Mouse (Mus musculus): ENCODE results near the gene Usp18.

Usp18 gene

GRCm38 (mm10) chr6:121245127-121246036, at the start of gene Usp18:
TSS of gene Usp18 (plus strand) at chr6:121245906.
- in situ Hi-C loops (cut with MboI, MseI): no loop called here

DNA sequence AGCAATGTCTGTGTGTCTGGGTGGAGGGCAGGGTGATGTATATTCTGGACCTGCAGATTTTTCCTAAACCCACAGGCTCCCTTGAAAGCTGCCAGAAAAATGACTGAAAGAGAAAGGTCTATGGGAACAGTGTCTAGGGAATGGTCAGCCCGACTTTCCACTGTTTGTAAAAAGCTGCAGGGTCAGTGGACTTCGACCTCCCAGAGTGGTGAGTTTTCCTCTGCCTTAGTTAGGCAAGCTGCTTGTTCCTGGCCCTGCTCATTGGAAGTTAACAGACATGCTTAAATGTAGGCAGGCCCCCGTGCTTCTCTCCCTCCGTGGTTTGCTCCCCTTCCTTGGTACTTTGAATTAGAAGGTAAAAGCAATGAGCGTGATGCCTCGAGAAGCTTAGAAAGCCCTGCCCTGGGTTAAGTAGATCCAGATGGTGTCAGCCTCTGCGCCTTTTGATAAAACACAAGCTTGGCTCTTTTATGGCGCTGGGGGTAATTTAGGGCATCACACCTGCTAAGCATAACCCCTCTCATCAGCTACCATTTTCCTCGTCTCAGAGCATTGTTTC, 47.8 kb upstream of the Usp18 start:
- in situ Hi-C loops (cut with MboI, MseI): no loop called here

- in situ Hi-C loops (cut with MboI, MseI): no loop called here
These were observed 45.2 kb upstream of the Usp18 start for GRCm38 (mm10) chr6:121200458-121200857.

- in situ Hi-C loops (cut with MboI, MseI): no loop called here
These were observed 43.7 kb upstream of the Usp18 start for GRCm38 (mm10) chr6:121202026-121202425.

GRCm38 (mm10) chr6:121206481-121206880, 39.2 kb upstream of the Usp18 start:
- in situ Hi-C loops (cut with MboI, MseI): no loop called here

DNA sequence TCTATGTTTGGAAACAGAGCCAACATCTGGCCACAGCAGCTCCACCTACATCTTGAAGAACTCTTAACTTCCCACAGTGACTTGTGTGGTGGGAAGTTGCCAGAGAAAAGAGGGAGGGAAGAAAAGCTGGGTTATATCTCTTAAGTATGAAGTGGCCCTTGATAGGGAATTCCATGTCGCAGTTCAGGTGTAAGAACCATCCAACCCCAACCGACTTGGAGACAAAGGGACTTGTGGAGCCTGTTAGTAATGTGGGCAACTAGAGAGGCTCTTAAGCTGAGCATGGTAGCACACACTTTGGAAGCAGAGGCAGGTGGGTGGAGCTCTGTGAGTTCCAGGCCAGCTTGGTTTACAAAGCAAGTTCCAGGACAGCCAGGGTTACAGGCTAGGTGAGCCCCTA, 36.1 kb upstream of the Usp18 start:
- in situ Hi-C loops (cut with MboI, MseI): no loop called here

DNA sequence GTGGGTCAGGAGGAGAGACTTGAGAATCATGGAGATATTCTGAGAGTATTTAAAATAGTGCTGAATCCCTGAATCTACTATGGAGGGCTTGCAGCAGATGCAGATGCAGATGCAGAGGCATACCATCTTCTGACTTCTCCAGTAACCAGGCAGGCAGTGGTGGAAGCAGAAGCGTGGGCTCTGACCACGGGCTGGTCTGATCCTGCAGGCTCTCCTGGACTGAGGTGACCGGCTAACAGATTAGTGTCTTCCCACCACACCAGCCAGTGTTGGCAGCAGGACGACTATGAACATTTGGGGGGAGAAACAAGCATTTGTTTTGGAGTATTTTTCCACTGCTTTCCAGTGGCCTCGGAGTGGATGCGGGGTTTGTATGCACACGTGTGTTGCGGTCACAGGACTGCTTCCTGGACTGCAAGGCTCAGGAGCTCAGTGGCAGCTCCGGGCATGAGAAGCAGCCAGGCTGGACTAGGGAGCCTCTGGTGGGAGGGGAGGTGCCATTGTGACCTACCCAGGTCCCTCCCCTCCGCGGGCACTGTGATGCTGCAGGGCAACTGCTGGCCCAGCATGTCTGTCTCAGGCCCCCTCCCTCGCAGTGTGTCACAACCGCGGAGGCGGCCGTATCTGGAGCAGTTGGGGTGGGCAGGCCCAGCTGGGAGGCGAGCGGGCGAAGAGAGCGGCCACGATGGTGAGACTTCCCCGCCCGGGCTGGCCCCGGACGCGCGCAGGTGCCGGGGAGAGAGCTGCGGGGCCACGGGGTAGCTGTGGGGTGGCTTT, 35.4 kb upstream of the Usp18 start, which contains the start of gene Tuba8:
TSS of gene Tuba8 (plus strand) at position 548 of the 777 bp plus-strand sequence.
- in situ Hi-C loops (cut with MboI, MseI): no loop called here

- in situ Hi-C loops (cut with MboI, MseI): no loop called here
These were observed 34.8 kb upstream of the Usp18 start for GRCm38 (mm10) chr6:121210926-121211289.

GRCm38 (mm10) chr6:121211743-121212142, 34.0 kb upstream of the Usp18 start:
- in situ Hi-C loops (cut with MboI, MseI): no loop called here

DNA sequence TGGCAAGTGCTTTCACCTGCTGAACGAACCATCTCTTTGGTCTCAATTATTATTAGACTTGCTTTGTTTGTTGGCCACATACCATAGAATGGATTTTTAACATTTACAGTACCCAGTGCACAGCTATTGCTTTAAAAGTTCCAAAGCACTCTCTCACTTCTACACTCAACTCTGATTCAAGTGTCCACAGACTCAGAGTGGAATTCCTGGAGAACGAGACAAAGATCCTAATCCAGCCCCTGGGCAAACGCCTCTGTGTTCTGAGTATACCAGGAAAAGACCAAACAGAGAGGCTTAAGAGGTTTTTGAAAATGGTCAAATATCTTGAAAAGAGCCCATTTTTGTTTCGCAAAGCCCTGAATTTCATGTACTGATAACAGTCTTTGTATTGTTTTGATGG, 32.7 kb upstream of the Usp18 start:
- in situ Hi-C loops (cut with MboI, MseI): no loop called here

DNA sequence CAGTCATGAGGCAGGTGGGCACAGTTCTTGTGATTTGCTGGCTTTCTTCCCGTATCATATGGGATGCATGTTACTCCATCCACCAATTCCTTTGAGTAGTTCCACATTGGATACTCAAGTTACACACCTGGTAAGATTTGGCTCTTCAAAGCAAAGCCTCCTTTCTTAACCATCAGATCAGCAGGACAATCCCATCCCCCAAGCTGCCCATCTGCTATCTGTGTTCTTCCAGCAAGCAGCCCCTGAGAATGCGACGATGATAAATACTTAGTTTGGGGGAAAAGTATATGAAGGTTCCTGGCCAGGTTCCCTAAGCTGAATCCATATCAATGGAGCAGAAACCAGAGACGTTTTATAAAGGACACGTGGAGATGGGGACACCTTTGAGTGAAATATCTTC, 31.5 kb upstream of the Usp18 start:
- in situ Hi-C loops (cut with MboI, MseI): no loop called here

GRCm38 (mm10) chr6:121214667-121215330, 30.9 kb upstream of the Usp18 start:
- in situ Hi-C loops (cut with MboI, MseI): no loop called here

DNA sequence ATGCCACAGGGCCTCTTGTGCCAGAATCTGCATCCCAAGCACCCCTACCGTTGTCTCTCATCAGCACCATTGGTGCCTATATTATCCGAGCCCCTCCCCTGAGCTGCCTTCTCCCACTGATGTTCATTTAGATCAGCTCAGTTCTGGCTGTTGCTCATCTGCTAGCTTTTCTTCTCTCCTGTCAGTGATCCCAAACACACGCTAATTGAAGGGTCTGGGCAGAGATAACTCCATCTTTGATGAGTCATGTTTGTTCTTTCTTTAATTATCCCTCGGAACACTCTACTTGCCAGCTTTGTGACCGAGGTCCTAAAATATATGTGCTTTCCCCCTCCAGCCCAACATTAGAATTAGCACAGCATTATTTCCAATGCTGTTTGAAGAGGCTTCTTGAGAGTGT, 30.4 kb upstream of the Usp18 start:
- in situ Hi-C loops (cut with MboI, MseI): no loop called here

- in situ Hi-C loops (cut with MboI, MseI): no loop called here
These were observed 29.8 kb upstream of the Usp18 start for GRCm38 (mm10) chr6:121215896-121216295.

GRCm38 (mm10) chr6:121216589-121217255, 29.0 kb upstream of the Usp18 start:
- in situ Hi-C loops (cut with MboI, MseI): no loop called here

DNA sequence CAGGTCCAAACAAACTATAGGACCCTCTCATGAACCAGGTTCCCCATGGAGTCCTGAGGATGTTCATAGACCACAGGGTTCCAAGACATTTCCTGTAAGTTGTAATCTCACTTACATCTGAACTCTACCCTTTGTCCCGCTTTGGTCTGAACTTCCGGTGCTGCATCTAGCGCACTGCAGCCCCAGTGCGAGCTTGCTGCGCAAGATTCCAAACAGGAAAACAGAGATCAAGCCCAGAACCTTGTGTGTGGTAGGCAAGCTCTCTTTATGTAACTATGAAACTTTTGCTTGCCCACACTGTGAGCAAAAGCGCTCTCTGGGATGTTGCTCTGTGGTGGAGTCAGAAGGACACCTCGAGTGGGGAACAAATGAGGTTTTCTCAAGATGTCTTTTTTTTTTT, 27.7 kb upstream of the Usp18 start:
- in situ Hi-C loops (cut with MboI, MseI): no loop called here

DNA sequence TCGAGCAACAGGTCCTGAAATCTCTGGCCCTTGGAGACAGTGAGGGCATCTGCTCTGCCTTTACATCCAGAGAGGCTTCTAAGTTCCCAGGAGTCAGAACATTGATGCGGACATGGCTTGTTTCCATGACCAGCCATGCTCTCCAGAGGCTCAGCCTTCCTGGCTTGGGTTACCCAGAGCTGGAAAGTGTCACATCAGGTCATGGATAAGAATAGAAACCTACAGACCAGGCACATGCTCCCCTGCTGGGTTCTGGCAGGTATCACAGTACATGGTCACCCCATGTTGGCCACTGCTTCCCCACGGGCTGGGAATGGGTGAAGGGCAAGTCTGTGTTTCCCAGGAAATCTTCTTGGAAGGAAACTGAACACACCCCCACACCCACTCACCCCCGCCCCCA, 26.3 kb upstream of the Usp18 start:
- in situ Hi-C loops (cut with MboI, MseI): no loop called here

DNA sequence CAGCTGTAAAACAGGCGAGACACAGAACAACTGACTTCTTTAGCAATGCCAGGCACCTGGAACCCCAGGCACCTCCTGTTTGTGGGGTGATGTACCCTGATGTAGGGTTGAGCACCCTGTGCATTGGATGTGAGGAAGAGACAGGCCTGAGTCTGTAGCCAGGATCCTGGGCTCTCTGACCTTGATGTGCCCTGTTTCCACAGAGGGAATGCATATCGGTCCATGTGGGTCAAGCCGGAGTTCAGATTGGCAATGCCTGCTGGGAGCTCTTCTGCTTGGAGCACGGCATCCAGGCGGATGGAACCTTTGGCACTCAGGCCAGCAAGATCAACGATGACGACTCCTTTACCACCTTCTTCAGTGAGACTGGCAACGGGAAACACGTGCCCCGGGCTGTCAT, 25.5 kb upstream of the Usp18 start:
- in situ Hi-C loops (cut with MboI, MseI): no loop called here

DNA sequence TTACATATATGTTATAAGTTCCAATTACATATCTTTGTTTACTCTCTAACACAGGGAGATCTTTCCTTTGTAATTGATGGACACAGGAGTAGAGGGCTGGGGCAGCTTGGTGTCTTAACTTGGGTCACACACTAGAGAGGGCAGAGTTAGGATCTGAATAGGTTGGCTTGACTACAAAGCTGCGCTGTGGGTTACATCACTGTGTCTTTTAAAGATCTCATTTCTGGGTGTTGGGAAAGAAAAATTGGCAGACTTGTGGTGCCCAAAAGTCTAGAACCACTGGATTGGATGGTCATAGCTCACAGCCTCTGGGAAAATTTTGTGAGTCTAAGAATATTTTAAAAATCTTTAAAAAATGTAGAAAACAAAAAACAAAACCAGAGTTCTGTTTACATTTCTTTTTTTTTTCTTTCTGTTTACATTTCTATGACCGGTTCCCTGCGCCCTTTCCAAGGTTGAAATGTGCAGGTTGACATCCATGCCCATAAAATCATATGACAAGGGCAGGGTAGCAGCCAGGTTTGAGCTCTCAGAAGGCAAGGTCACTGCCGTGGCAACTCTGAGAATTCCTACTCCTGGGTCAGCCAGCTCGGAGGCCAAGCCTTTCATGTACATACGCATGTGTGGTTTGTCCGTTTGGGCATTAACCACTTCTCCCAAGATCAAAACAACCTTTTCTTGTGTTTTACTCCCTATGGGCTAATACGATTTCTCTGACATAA, 23.7 kb upstream of the Usp18 start:
- in situ Hi-C loops (cut with MboI, MseI): no loop called here

DNA sequence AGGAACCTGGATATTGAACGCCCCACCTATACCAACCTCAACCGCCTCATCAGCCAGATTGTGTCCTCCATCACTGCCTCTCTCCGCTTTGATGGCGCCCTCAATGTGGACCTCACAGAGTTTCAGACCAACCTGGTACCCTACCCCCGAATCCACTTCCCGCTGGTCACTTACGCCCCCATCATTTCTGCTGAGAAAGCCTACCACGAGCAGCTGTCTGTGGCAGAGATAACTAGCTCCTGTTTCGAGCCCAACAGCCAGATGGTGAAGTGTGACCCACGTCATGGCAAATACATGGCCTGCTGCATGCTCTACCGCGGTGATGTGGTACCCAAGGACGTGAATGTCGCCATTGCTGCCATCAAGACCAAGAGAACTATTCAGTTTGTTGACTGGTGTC, 22.7 kb upstream of the Usp18 start:
- in situ Hi-C loops (cut with MboI, MseI): no loop called here

GRCm38 (mm10) chr6:121224067-121224466, 21.6 kb upstream of the Usp18 start:
- in situ Hi-C loops (cut with MboI, MseI): no loop called here
